Mouse (Mus musculus): ENCODE measurements around the gene Zfp846.
A peak's percentile ranks its signal among the peaks of the same experiment; 100 is the strongest.
"Not testable (repeated sequence)": the region's sequence is repeated elsewhere in the genome, so short reads cannot be mapped to it uniquely, and the experiment has no call there.

The Zfp846 gene

GRCm38 (mm10) chr9:20581175-20581634, at the start of gene Zfp846:
TSS of gene Zfp846 (plus strand) at chr9:20581291.
- peak; percentile 93 to 94 for DNase-seq (ENCODE audit: low spot score in 2 of 2)

GRCm38 (mm10) chr9:20534326-20534926, 46.7 kb upstream of the Zfp846 start:
- DNase-seq (ENCODE audit: low spot score in 2 of 2): no peak

GRCm38 (mm10) chr9:20536598-20536997, 44.5 kb upstream of the Zfp846 start:
- no peak for DNase-seq (ENCODE audit: low spot score in 2 of 2)

DNA sequence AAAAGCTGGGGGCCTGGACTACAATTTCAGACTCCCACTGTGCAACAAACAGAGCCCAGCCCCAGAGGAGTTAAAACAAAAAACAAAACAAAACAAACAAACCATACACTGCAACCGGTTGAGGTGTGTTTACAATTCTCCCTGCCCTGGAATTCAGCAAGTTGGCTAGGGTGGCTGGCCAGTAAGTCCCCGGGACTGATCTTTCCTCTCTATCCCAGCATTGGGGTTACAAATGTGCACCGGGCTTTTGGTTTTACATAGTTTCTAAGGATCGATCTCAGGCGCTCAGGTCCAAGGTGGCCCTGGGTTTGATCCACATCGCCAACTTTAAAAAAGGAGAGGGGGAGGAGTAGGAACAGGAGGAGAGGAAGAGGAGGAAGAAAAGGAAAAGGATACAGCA, 37.6 kb upstream of the Zfp846 start:
- DNase-seq (ENCODE audit: low spot score in 2 of 2): no peak

- DNase-seq (ENCODE audit: low spot score in 2 of 2): peak; percentile 76 to 79
Measured at GRCm38 (mm10) chr9:20544070-20544821, 36.8 kb upstream of the Zfp846 start.

- DNase-seq (ENCODE audit: low spot score in 2 of 2): no peak
Measured at GRCm38 (mm10) chr9:20545151-20545550, 35.9 kb upstream of the Zfp846 start.

DNA sequence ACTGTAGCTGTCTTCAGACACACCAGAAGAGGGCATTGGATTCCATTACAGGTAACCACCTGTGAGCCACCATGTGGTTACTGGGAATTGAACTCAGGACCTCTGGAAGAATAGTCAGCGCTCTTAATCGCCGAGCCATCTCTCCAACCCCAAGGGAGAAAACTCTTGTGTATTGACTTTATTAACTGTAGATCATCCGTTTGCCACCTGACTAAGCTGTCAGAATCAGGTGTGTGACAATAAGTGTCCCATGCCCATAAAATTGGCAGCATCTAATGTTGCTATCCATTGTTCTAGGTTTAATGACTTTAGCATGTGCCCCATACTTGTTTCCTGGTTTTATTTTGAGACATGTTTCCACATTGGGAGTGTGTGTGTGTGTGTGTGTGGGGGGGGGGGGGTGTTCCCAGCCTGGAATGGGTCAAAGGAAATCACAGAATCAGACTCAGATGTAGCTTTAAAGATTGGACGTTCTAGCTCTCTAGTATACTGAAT, 29.3 kb upstream of the Zfp846 start:
- no peak for DNase-seq (ENCODE audit: low spot score in 2 of 2)

DNA sequence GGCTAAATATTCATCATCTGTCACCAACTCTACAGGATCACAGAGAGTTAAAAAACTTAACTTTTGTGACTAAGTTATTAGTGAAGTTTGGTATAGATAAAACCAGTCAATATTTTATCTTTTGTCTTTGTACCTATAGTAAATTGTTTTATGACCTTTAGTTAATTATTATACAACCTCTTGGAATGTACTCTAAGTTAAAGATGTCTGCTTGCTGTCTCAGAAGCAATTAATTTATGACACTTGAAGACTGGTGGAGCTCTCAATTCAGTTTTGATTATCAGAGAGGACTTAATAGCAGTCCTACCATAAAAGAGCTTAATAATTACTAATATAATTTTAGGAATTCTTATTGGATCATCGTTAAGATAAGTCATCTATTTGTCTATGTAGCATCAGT, 28.4 kb upstream of the Zfp846 start:
- no peak for DNase-seq (ENCODE audit: low spot score in 2 of 2)

DNA sequence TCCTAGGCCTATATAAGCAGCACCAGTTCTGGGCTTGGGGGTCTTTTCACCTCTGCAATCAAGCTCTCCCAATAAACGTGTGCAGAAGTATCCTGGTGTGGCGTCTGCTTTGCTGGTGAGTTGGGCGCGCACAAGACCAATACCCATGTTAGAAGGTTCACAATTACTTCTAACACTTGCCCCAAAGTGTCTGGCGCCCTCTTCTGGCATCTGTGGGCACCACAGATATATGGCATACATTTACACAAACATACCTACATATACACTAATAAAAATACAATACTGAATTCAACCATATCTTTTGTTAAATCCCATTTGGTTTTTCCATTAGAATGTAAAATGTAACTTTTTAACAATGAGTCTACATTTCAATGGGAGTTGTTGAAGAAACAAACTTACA, 18.9 kb upstream of the Zfp846 start:
- DNase-seq (ENCODE audit: low spot score in 2 of 2): no peak

DNA sequence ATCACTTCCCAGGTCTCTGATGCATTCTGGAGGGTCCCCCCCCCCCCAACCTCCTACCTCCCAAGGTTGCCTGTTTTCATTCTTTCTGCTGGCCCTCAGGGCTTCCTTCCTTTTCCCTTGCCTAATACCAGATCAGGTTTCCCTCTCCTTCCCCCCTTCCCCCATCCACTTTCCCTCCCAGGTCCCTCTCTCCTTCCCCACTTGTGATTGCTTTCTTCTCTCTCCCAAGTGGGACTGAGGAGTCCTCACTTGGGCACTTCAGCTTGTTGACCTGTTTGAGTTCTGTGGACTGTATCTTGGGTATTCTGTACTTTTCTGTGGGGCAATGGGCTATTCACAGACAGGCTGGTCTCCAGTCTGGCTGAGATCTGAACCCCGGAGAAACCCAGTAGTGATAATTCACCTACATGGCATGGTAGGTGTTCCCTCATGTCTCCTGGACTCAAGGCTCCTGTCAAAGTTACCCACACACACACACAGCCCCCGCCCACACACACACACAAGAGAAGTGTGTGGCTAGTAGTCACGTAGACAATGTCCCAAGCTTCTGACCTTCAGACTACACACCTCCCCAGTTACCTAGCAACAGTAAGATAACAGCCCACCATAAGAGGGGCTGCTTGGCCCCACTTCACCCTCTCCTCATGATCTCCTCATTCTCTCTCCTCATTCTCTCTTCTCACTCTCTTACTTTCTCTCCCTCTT, 15.6 kb upstream of the Zfp846 start:
- DNase-seq (ENCODE audit: low spot score in 2 of 2): not testable (repeated sequence)

- DNase-seq (ENCODE audit: low spot score in 2 of 2): no peak
Measured at GRCm38 (mm10) chr9:20571060-20571459, 10.0 kb upstream of the Zfp846 start.

GRCm38 (mm10) chr9:20576591-20576990, 4.5 kb upstream of the Zfp846 start:
- no peak for DNase-seq (ENCODE audit: low spot score in 2 of 2)

DNA sequence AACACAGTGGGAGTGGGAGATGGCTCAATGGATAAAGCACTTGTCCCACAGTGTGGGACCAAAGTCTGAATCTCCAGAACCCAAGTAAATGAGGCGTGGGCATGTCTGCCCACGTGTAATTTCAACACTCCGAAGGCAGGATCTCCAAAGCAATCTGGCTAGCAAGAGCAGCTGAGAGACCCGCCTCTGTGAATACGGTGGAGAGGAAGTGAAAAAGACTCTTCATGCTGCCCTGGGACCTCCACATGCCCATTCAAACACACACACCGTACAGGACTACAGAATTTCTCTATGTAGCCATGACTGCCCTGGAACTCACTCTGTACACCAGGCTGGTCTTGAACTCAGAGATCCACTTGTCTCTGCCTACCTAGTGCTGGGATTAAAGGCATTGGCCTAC, 20.2 kb downstream of the Zfp846 start:
- no peak for DNase-seq (ENCODE audit: low spot score in 2 of 2)

- DNase-seq (ENCODE audit: low spot score in 2 of 2): no peak
Measured at GRCm38 (mm10) chr9:20606269-20606668, 25.2 kb downstream of the Zfp846 start.

DNA sequence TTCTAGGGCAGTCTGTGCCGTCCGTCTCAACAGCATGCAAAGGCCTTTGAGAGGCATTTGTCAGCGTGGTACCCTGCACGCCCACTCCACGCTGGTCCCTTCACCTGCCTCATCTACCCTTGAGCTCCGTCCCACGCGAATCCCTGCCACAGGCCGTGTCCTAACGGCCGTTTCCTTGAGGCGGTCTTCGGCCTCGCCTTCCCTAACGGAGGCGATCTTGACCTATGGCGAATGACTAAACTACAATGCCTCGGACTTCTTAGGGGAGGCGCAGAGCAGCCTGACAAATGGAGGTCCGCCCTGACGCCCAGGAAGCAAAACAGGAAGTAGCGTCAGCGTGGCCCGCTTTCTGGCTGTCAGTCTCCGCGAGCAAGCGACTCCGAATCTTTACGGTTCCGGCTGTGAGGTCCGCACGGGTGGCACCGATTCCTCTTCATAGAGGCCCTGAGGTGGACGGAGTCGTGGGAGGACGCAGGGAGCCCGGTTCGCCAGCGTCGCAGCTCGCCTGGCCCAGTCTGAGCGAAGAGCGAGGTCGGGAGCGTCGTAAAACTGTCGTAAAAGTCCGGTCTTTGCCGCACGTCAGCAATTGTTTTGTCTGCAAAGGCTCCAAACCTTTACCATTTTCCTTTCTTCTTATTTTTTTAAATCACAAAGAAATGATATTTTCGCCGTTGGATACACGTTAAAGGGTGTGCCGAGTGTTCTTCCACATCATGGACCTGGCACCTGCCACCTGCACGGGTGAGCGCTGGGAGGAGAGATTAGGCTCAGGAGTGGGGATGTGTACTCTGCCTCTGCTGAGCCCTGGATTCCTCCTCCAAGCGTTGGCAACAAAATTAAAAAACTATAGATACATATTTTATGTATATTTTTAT, 26.2 kb downstream of the Zfp846 start:
- peak; percentile 79 to 80 for DNase-seq (ENCODE audit: low spot score in 2 of 2)

DNA sequence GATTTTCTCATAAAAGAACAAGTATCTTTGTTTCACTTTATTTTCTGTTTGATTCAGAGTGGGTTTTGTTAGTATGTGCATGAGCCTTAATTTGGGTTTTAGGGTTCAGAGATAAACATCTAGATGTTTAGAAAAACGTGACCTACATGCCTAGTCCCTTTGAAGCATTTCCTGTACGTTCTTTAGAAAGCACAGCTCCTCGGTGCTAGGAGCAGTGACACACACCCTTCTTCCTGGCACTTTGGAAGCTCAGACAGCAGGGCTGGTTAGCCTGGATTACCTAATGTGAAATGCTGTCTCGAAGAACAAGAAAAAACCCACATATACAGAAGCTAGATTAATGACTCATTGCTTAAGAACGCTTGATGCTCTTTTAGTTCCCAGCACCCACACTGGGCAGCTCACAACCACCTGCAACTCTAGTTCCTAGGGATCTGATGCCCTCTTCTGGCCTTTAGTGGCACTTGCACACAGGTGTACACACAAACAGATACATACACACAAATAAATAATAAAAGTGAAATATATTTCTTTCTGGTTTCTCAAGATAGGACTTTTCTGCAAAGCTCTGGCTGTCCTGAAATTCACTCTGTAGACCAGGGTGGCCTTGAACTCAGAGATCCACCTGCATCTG, 28.9 kb downstream of the Zfp846 start:
- DNase-seq (ENCODE audit: low spot score in 2 of 2): peak; percentile 25 to 33

DNA sequence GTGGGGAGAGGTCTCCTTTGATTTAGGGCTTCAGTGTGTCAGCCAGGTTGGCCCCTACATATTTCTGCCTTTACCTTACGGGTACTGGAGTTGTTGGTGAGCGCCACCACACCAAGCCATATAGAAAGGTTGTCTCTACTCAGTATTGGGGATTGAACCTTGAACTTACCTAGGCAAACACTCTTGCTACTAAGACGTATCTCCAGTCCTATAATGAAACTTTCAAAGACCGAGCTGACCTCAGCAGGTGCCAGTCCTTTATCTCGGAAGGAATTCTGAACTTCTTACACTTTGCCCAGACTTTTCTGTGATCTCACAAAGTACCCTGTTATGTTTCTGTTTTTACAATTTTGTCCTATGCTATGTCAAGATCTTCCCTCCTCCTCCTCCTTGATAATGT, 30.9 kb downstream of the Zfp846 start:
- no peak for DNase-seq (ENCODE audit: low spot score in 2 of 2)

DNA sequence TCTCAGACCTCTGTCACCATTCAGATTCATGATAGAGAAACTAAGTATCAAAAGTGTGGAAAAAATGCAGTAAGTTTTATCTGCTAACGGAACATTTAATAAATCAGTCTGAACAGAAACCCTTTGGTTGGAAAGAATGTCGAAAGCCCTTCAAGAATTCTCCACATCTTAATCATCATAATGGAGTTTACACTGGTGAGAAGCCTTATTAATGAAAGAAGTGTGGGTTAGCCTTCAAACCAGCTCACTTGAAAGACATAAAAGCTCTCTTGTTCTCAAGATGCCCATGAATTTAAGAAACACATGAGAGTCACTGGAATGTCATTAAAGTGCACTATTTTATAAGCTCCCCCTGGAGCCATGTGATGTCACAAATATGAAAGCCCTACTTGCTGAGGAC, 35.6 kb downstream of the Zfp846 start:
- no peak for DNase-seq (ENCODE audit: low spot score in 2 of 2)

DNA sequence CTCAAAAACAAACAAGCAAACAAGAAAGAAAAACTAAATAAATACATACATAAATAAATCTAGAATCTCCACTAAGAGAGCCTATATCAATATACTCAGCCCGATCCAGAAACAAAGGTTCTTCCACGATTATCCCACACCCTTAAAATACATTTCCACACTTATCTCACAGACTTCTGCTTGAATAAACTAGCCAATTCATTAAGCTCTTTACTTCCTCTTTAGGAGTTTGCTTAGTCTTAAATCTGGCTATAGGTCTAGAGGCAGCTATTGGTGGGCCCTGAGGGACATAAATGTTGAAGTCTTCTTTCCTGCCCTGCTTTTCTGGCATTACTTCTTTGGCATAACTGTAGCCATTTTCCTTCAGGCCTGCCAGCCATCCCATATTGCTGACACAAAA, 50.2 kb downstream of the Zfp846 start:
- DNase-seq (ENCODE audit: low spot score in 2 of 2): no peak

DNA sequence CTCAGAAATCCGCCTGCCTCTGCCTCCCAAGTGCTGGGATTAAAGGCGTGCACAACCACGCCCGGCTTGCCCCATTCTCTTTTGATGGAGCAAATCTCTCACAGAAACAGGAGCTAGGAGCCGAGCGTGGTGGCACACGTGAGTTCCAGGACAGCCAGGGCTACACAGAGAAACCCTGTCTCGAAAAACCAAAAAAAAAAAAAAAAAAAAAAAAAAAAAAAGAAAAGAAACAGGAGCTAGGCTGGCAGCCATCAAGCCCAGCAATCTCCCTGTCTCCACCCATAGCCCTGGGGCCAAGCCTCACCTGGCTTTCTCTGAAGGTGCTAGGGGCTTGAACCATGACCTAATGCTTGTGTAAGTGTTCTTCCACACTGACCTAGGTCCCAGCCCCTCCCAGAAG, 54.6 kb downstream of the Zfp846 start:
- DNase-seq (ENCODE audit: low spot score in 2 of 2): peak; percentile 45 to 56

DNA sequence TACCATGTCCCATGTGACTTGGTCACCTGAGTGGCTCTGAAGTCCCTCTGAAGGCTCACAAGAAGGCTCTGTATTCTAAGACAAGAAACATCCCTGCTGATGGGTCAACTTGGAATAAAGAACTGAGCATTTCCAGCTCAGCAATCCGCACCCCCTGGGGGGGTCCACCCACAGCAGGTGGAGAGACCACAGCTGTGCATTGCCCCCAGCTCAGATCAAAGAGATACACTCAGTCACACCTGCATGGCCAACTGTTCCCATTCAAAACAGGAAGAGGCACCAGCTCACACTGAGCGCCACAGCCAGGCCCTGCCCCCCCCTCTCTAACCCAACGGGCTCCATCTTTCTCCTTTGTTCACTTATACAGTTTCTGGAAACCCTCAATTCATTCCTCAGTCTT, 55.2 kb downstream of the Zfp846 start:
- peak; percentile 89 to 94 for DNase-seq (ENCODE audit: low spot score in 2 of 2)

All from thymus, postnatal 10 days (tissue).